Mouse (Mus musculus) heart, embryonic 14.5 days (tissue): ENCODE measurements around the gene Fto. TPM values are rescaled to one million over a fixed set of nuclear protein-coding genes. Genes with fewer than 3 reads are reported as not detected.

Source experiments
- ATAC-seq: fragments of 200-750 bp; cut with Nextera tagmentation; 2 replicates; pipeline ENCODE4 v1.8.0; 2017; ENCODE audit warnings: low read depth, moderate TSS enrichment; ENCODE audit not compliant: insufficient number of reproducible peaks, insufficient read depth, low FRiP score
- H3K27ac ChIP-seq, 2 experiments: fragments of 200-500 bp in 1 of 2; fragments of 300-500 bp in 1 of 2; sonication (generic) in 1 of 2; replicated peaks in 1 of 2; 2 replicates each; pipeline ENCODE4 v1.5.1; 2012 to 2014; ENCODE audit warnings: low read depth in 2 of 2, low read length in 2 of 2, control low read depth in 1 of 2, mild to moderate bottlenecking in 1 of 2, mixed read lengths in 1 of 2; ENCODE audit not compliant: control insufficient read depth in 1 of 2, insufficient read depth in 1 of 2
- H3K27me3 ChIP-seq: fragments of 300-500 bp; sonication (generic); 2 replicates; pipeline ENCODE4 v1.6.1; 2014; ENCODE audit warnings: mild to moderate bottlenecking, low read length, control low read depth; ENCODE audit not compliant: control insufficient read depth, insufficient read depth
- H3K36me3 ChIP-seq: fragments of 300-500 bp; sonication (generic); 2 replicates; pipeline ENCODE4 v1.6.1; 2014; ENCODE audit warnings: mild to moderate bottlenecking, control low read depth, low read length, mixed read lengths; ENCODE audit not compliant: control insufficient read depth, insufficient read depth
- H3K4me1 ChIP-seq, 2 experiments: fragments of 200-500 bp in 1 of 2; fragments of 300-500 bp in 1 of 2; sonication (generic) in 1 of 2; 2 replicates each; pipeline ENCODE4 v1.6.1; 2012 to 2014; ENCODE audit warnings: low read length in 2 of 2, control low read depth in 1 of 2, mixed read lengths in 1 of 2; ENCODE audit not compliant: control insufficient read depth in 2 of 2, insufficient read depth in 2 of 2
- H3K4me2 ChIP-seq: fragments of 300-500 bp; sonication (generic); 2 replicates; pipeline ENCODE4 v1.6.1; 2014; ENCODE audit warnings: mild to moderate bottlenecking, low read length
- H3K4me3 ChIP-seq, 2 experiments: fragments of 200-500 bp in 1 of 2; fragments of 300-500 bp in 1 of 2; sonication (generic) in 1 of 2; 2 replicates each; pipeline ENCODE4 v1.5.1; 2012 to 2014; ENCODE audit warnings: low read length in 2 of 2, mild to moderate bottlenecking in 2 of 2, control low read depth in 1 of 2, low read depth in 1 of 2, moderate library complexity in 1 of 2; ENCODE audit not compliant: control insufficient read depth in 1 of 2, insufficient read depth in 1 of 2
- H3K9ac ChIP-seq: fragments of 300-500 bp; sonication (generic); 2 replicates; pipeline ENCODE4 v1.6.1; 2014; ENCODE audit warnings: mild to moderate bottlenecking, low read length
- H3K9me3 ChIP-seq: fragments of 300-500 bp; sonication (generic); 2 replicates; pipeline ENCODE4 v1.6.1; 2016; ENCODE audit warnings: low read length, control low read depth; ENCODE audit not compliant: control insufficient read depth
- WGBS: fragments of 180-500 bp; shearing (Covaris S2); extraction: QIAGEN DNeasy Blood & Tissue Kit; methylation state at CpG from one replicate; pipeline ENCODE4 v1.1.7; 2014; 5-methylcytosine and 5-hydroxymethylcytosine counted together
- polyA plus RNA-seq: library from polyadenylated mRNA; unstranded; fragments of >200 nt; fragmentation: Nextera tagmentation; extraction: Ambion mirVana; gene quantifications from 2 replicates; pipeline ENCODE4 v1.2.1, GENCODE M21; 2014

Fto gene
- polyA plus RNA-seq, 1 experiment from 2014 or later: 71.5 TPM

- peaks cover 20 to 21% of the 10 kb centered on the region in 2 experiments for H3K4me1 ChIP-seq
- no peak for ATAC-seq
- 19% methylated on average over 6 of the region's 6 CpGs for WGBS
These were observed 204.8 kb downstream of the Fto start for GRCm38 (mm10) chr8:91518085-91518484.

DNA sequence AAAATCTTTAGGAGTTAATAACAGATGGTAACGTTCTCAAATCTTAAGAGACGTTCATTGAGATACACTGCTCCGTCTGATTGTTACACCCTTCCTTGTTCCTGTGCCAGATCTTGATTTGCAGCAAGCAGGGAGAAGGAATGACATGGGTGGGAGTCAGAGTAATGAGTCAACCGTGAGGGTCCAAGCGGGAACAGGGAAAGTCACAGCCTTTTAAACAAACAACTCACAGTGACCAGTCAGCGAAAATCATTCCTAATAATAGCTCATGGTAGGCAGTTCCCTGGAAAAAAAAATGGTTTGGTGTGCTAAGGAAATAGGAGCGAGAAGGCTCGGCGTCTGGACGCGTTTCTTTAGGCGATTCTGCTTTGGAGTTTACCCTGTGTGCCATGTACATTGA, 208.9 kb downstream of the Fto start:
- peaks cover 24 to 31% of the 10 kb centered on the region in 2 experiments for H3K4me1 ChIP-seq
- H3K27ac ChIP-seq: no peak overlapping the region
- H3K9ac ChIP-seq: no peak overlapping the region
- H3K27me3 ChIP-seq: no peaks in the 10 kb centered on the region
- no peaks in the 10 kb centered on the region for H3K9me3 ChIP-seq
- no peaks in the 10 kb centered on the region for H3K36me3 ChIP-seq
- H3K4me3 ChIP-seq: no peak overlapping the region
- WGBS: 40% methylated on average over 12 of the region's 12 CpGs
- no peak for ATAC-seq
- H3K4me2 ChIP-seq: 0 out of 2 replicates have a peak overlapping the region, but pooled peaks have one; percentile 1

More at GRCm38 (mm10) chr8:91518085-91518484, 204.8 kb downstream of the Fto start:
- H3K9ac ChIP-seq: no peak overlapping the region
- no peaks in the 10 kb centered on the region for H3K36me3 ChIP-seq
- H3K9me3 ChIP-seq: no peaks in the 10 kb centered on the region
- H3K4me2 ChIP-seq: no peak overlapping the region
- no peak overlapping the region for H3K27ac ChIP-seq
- H3K27me3 ChIP-seq: no peaks in the 10 kb centered on the region
- H3K4me3 ChIP-seq: no peak overlapping the region

GRCm38 (mm10) chr8:91524056-91524864, 210.9 kb downstream of the Fto start:
- no peak overlapping the region for H3K27ac ChIP-seq
- ATAC-seq: no peak
- H3K4me3 ChIP-seq: no peak overlapping the region
- WGBS: 41% methylated on average over 16 of the region's 16 CpGs
- no peaks in the 10 kb centered on the region for H3K27me3 ChIP-seq
- no peaks in the 10 kb centered on the region for H3K9me3 ChIP-seq
- H3K4me2 ChIP-seq: no peak overlapping the region
- H3K4me1 ChIP-seq: peaks cover 16 to 30% of the 10 kb centered on the region in 2 experiments
- H3K36me3 ChIP-seq: no peaks in the 10 kb centered on the region
- H3K9ac ChIP-seq: no peak overlapping the region

GRCm38 (mm10) chr8:91524865-91525250, 211.5 kb downstream of the Fto start:
- H3K4me2 ChIP-seq: no peak overlapping the region
- no peaks in the 10 kb centered on the region for H3K9me3 ChIP-seq
- H3K9ac ChIP-seq: no peak overlapping the region
- WGBS: 37% methylated on average over 4 of the region's 4 CpGs
- no peak overlapping the region for H3K4me3 ChIP-seq
- no peak overlapping the region for H3K27ac ChIP-seq
- no peaks in the 10 kb centered on the region for H3K36me3 ChIP-seq
- ATAC-seq: no peak
- H3K4me1 ChIP-seq: peaks cover 14 to 35% of the 10 kb centered on the region in 2 experiments
- no peaks in the 10 kb centered on the region for H3K27me3 ChIP-seq

- no peak overlapping the region for H3K4me2 ChIP-seq
- H3K27me3 ChIP-seq: no peaks in the 10 kb centered on the region
- no peak overlapping the region for H3K4me3 ChIP-seq
- H3K27ac ChIP-seq: no peak overlapping the region
- H3K9ac ChIP-seq: no peak overlapping the region
- peaks cover 14 to 35% of the 10 kb centered on the region in 2 experiments for H3K4me1 ChIP-seq
- H3K9me3 ChIP-seq: no peaks in the 10 kb centered on the region
- whole genome bisulfite sequencing: 39% methylated on average over 10 of the region's 10 CpGs
- no peaks in the 10 kb centered on the region for H3K36me3 ChIP-seq
- ATAC-seq: no peak
These were observed 212.1 kb downstream of the Fto start for GRCm38 (mm10) chr8:91525342-91525817.

DNA sequence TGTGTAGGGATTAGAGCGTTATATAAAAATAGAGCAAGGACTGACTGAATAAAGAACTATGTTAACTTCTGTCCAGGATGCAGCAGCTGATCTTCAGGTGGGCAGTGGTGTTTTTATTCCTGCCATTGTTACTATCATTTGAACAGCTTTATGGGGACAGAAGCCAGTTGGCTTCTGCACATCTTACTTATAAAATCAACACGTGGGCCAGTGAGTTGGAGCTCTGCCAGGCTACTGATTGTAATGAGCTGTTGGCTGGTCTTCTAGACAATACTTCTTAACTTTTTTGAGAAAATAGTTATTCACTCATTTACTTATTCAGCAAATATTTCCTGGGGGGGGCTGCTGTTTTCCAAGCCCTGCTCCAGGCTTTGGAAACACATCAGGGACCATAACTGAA, 215.6 kb downstream of the Fto start:
- Histone ChIP-seq H3K9ac (no peak overlapping the region), H3K9me3 (no peaks in the 10 kb centered on the region), H3K4me3 (no peak overlapping the region), H3K27ac (no peak overlapping the region), H3K36me3 (no peaks in the 10 kb centered on the region), H3K4me1 (peaks cover 5 to 23% of the 10 kb centered on the region in 2 experiments), H3K4me2 (no peak overlapping the region), H3K27me3 (no peaks in the 10 kb centered on the region)
- ATAC-seq: no peak
- WGBS: 51% methylated on average over 2 of the region's 2 CpGs

GRCm38 (mm10) chr8:91529699-91530098, 216.4 kb downstream of the Fto start:
- ATAC-seq: no peak
- Histone ChIP-seq H3K9me3 (no peaks in the 10 kb centered on the region), H3K4me1 (peaks cover 2 to 19% of the 10 kb centered on the region in 2 experiments; a peak in 2 of 4 replicates), H3K4me3 (no peak overlapping the region), H3K4me2 (no peak overlapping the region), H3K27ac (no peak overlapping the region), H3K9ac (no peak overlapping the region), H3K27me3 (no peaks in the 10 kb centered on the region), H3K36me3 (no peaks in the 10 kb centered on the region)
- WGBS: 86% methylated on average over 5 of the region's 5 CpGs
